Mouse (Mus musculus) effector memory CD4-positive, alpha-beta T cell, adult 5 months (primary cell): Measurements from ENCODE around the gene Fcf1. TPM values are rescaled to one million over a fixed set of nuclear protein-coding genes. Genes with fewer than 3 reads are reported as not detected.

ENCODE experiments used
- polyA plus RNA-seq: library from polyadenylated mRNA; unstranded; fragments of 100-300 nt; shearing (Covaris generic); gene quantifications from one replicate; pipeline ENCODE4 v1.2.1, GENCODE M21; 2017

Fcf1 gene
- 93.3 TPM for polyA plus RNA-seq

DNA sequence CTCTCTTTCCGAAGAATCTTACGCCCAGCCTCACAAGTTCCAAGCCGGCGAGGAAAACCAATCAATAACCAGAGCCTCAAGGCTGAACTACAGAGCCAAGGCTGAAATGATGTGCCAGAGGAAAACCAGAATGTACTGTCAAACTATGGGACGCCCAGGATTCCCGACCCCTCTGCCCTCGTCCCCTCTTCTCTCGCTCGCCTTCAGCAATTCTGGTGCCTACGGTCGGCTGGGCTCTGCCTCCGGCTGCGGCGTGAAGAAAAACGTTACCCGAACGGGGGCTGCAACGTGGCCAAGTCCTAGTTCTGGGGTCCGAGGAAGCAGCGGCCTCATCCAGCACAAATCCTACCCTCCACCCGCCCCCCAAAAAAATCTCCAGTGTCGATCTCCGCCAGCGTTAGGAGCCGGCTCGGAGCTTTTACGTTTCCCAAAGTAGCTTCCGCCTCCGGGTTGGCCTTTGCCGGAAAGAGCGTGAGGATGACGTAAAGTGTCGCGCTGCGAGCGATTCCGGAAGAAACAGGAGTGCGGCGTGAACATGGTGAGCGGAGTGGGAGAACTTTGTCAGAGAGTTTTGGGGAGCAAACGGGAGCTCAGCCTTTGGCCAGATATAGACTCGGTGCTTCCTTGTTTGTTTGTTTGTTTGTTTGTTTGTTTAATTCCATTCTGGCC is at the start of gene Fcf1, which contains the start of gene Arel1:
Gene Fcf1 (plus strand): TSS at position 470 of the 669 bp plus-strand sequence.
Gene Arel1 (minus strand): TSS at position 473 of the 669 bp plus-strand sequence.

DNA sequence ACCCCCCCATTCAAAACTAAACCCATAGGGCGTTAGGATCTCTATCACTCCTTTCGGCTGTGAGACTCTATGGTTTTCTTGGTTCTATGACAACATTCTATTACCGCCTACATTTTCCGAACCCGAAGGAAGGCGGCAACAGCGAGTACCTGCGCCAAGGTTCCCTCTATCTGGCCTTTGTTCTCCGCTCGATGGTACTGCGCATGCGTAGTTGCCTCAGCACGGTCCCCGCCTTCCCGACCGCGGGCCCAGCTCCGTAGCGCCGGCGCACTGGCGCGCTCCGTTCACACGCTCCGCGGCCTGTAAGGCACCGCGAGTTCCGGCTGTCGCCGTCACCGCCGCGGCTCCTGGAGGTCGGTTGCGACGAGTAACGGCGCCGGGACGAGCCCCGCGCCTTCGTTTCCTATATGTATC is 25.4 kb downstream of the Fcf1 start, which contains the start of gene Ylpm1:
Gene Ylpm1 (plus strand): TSS at position 239 of the 414 bp plus-strand sequence.

Other genes with a start within 250 kb of the Fcf1 start
- 84.2 TPM for gene Npc2, start 197.7 kb upstream of the Fcf1 start, polyA plus RNA-seq
- 83.4 TPM for gene Isca2, start 197.6 kb upstream of the Fcf1 start, polyA plus RNA-seq
- gene Ltbp2, start 94.4 kb upstream of the Fcf1 start, polyA plus RNA-seq, result not detected
- gene Arel1, start within 50 bp of the Fcf1 start, polyA plus RNA-seq, result 23.0 TPM
- gene Ylpm1, start 25.4 kb downstream of the Fcf1 start, polyA plus RNA-seq, result 30.7 TPM
- 4.6 TPM for gene Prox2, start 139.9 kb downstream of the Fcf1 start, polyA plus RNA-seq
- gene Dlst, start 139.9 kb downstream of the Fcf1 start, polyA plus RNA-seq, result 99.3 TPM
- 1.9 TPM for gene Rps6kl1, start 180.4 kb downstream of the Fcf1 start, polyA plus RNA-seq
- gene Pgf, start 206.9 kb downstream of the Fcf1 start, polyA plus RNA-seq, result not detected
- 71.5 TPM for gene Eif2b2, start 248.6 kb downstream of the Fcf1 start, polyA plus RNA-seq